Mouse (Mus musculus): Measurements from ENCODE around the gene Hdac7. TPM values are rescaled to one million over a fixed set of nuclear protein-coding genes. Genes with fewer than 3 reads are reported as not detected.

The Hdac7 gene
- total and polyA plus RNA-seq, 2 experiments from 2014 or later: 21.6 to 29.4 TPM

- WGBS: 93% methylated on average over 1 of the region's 1 CpGs
- Histone ChIP-seq H3K4me3 (ENCODE audit: low read depth, low read length) (no peak overlapping the region), H3K9ac (no peak overlapping the region), H3K27me3 (ENCODE audit: insufficient read depth, low read length) (no peaks in the 10 kb centered on the region), H3K4me2 (ENCODE audit: low read depth) (no peak overlapping the region), H3K36me3 (ENCODE audit: insufficient read depth) (no peaks in the 10 kb centered on the region), H3K4me1 (ENCODE audit: insufficient read depth) (no peaks in the 10 kb centered on the region), H3K27ac (ENCODE audit: low read depth, low read length) (no peak overlapping the region), H3K9me3 (ENCODE audit: low read length) (no peaks in the 10 kb centered on the region)
- no peak for DNase-seq
- no peak for TF ChIP-seq CTCF (IDR thresholded peaks at IDR 0.05; ENCODE audit: low read depth)
- no peak for ATAC-seq
Observed at GRCm38 (mm10) chr15:97779576-97779975, 64.7 kb downstream of the Hdac7 start.

- H3K4me3 ChIP-seq (ENCODE audit: low read depth, low read length): no peak within 1 kb of the TSS
- H3K27me3 ChIP-seq (ENCODE audit: insufficient read depth, low read length): no peaks in the 10 kb centered on the region
- ATAC-seq (no peak), DNase-seq (no peak)
- H3K9ac ChIP-seq: no peak within 1 kb of the TSS
- no peak within 1 kb of the TSS for H3K4me2 ChIP-seq (ENCODE audit: low read depth)
- H3K4me1 ChIP-seq (ENCODE audit: insufficient read depth): no peaks in the 10 kb centered on the region
- no peak within 1 kb of the TSS for H3K27ac ChIP-seq (ENCODE audit: low read depth, low read length)
- no peaks in the 10 kb centered on the region for H3K36me3 ChIP-seq (ENCODE audit: insufficient read depth)
- H3K9me3 ChIP-seq (ENCODE audit: low read length): no peaks in the 10 kb centered on the region
- TF ChIP-seq CTCF (IDR thresholded peaks at IDR 0.05; ENCODE audit: low read depth): no peak
- WGBS: 74% methylated on average over 8 of the region's 8 CpGs
Observed at GRCm38 (mm10) chr15:97778311-97779098, 65.8 kb downstream of the Hdac7 start, which contains the start of gene Slc48a1. TSS of gene Slc48a1 (plus strand) at chr15:97778520.

GRCm38 (mm10) chr15:97776919-97777318, 67.4 kb downstream of the Hdac7 start:
- DNase-seq (no peak), ATAC-seq (no peak)
- Histone ChIP-seq H3K27me3 (ENCODE audit: insufficient read depth, low read length) (no peaks in the 10 kb centered on the region), H3K4me1 (ENCODE audit: insufficient read depth) (no peaks in the 10 kb centered on the region), H3K4me2 (ENCODE audit: low read depth) (no peak overlapping the region), H3K4me3 (ENCODE audit: low read depth, low read length) (no peak overlapping the region), H3K27ac (ENCODE audit: low read depth, low read length) (no peak overlapping the region), H3K9ac (no peak overlapping the region), H3K9me3 (ENCODE audit: low read length) (no peaks in the 10 kb centered on the region), H3K36me3 (ENCODE audit: insufficient read depth) (no peaks in the 10 kb centered on the region)
- TF ChIP-seq CTCF (IDR thresholded peaks at IDR 0.05; ENCODE audit: low read depth): no peak
- 82% methylated on average over 6 of the region's 6 CpGs for WGBS

- peak; percentile 55 for DNase-seq
- H3K4me3 ChIP-seq (ENCODE audit: low read depth, low read length): no peak overlapping the region
- no peak overlapping the region for H3K9ac ChIP-seq
- no peaks in the 10 kb centered on the region for H3K9me3 ChIP-seq (ENCODE audit: low read length)
- 8% methylated on average over 8 of the region's 8 CpGs for WGBS
- no peak overlapping the region for H3K4me2 ChIP-seq (ENCODE audit: low read depth)
- no peaks in the 10 kb centered on the region for H3K4me1 ChIP-seq (ENCODE audit: insufficient read depth)
- no peak overlapping the region for H3K27ac ChIP-seq (ENCODE audit: low read depth, low read length)
- H3K36me3 ChIP-seq (ENCODE audit: insufficient read depth): no peaks in the 10 kb centered on the region
- no peak for ATAC-seq
- TF ChIP-seq CTCF (IDR thresholded peaks at IDR 0.05; ENCODE audit: low read depth): peak; percentile 75
- H3K27me3 ChIP-seq (ENCODE audit: insufficient read depth, low read length): no peaks in the 10 kb centered on the region
Observed at GRCm38 (mm10) chr15:97776514-97776913, 67.8 kb downstream of the Hdac7 start.

GRCm38 (mm10) chr15:97773961-97774370, 70.3 kb downstream of the Hdac7 start:
- Histone ChIP-seq H3K9ac (no peak overlapping the region), H3K27ac (ENCODE audit: low read depth, low read length) (no peak overlapping the region), H3K36me3 (ENCODE audit: insufficient read depth) (no peaks in the 10 kb centered on the region), H3K4me2 (ENCODE audit: low read depth) (no peak overlapping the region), H3K4me3 (ENCODE audit: low read depth, low read length) (no peak overlapping the region), H3K9me3 (ENCODE audit: low read length) (no peaks in the 10 kb centered on the region), H3K4me1 (ENCODE audit: insufficient read depth) (no peaks in the 10 kb centered on the region), H3K27me3 (ENCODE audit: insufficient read depth, low read length) (no peaks in the 10 kb centered on the region)
- no peak for TF ChIP-seq CTCF (IDR thresholded peaks at IDR 0.05; ENCODE audit: low read depth)
- 80% methylated on average over 5 of the region's 5 CpGs for WGBS
- DNase-seq (no peak), ATAC-seq (no peak)

GRCm38 (mm10) chr15:97773108-97773507, 71.2 kb downstream of the Hdac7 start:
- WGBS: 21% methylated on average over 5 of the region's 5 CpGs
- ATAC-seq (no peak), DNase-seq (no peak)
- Histone ChIP-seq H3K4me3 (ENCODE audit: low read depth, low read length) (no peak overlapping the region), H3K4me2 (ENCODE audit: low read depth) (no peak overlapping the region), H3K9me3 (ENCODE audit: low read length) (no peaks in the 10 kb centered on the region), H3K4me1 (ENCODE audit: insufficient read depth) (peaks cover 4% of the 10 kb centered on the region; the same call in 1 of the 2 replicates), H3K27me3 (ENCODE audit: insufficient read depth, low read length) (no peaks in the 10 kb centered on the region), H3K36me3 (ENCODE audit: insufficient read depth) (no peaks in the 10 kb centered on the region), H3K27ac (ENCODE audit: low read depth, low read length) (no peak overlapping the region), H3K9ac (no peak overlapping the region)
- TF ChIP-seq CTCF (IDR thresholded peaks at IDR 0.05; ENCODE audit: low read depth): no peak

- no peaks in the 10 kb centered on the region for H3K9me3 ChIP-seq (ENCODE audit: low read length)
- 74% methylated on average over 8 of the region's 8 CpGs for WGBS
Observed at GRCm38 (mm10) chr15:97770280-97770679, 74.0 kb downstream of the Hdac7 start.

More at GRCm38 (mm10) chr15:97770280-97770679, 74.0 kb downstream of the Hdac7 start:
- Histone ChIP-seq H3K27me3 (ENCODE audit: insufficient read depth, low read length) (no peaks in the 10 kb centered on the region), H3K4me1 (ENCODE audit: insufficient read depth) (peaks cover 13% of the 10 kb centered on the region; the same call in 1 of the 2 replicates), H3K36me3 (ENCODE audit: insufficient read depth) (no peaks in the 10 kb centered on the region), H3K4me2 (ENCODE audit: low read depth) (no peak overlapping the region), H3K4me3 (ENCODE audit: low read depth, low read length) (no peak overlapping the region), H3K9ac (no peak overlapping the region), H3K27ac (ENCODE audit: low read depth, low read length) (no peak overlapping the region)
- ATAC-seq: no peak
- no peak for TF ChIP-seq CTCF (IDR thresholded peaks at IDR 0.05; ENCODE audit: low read depth)
- DNase-seq: no peak
